In the genomic region with DNA sequence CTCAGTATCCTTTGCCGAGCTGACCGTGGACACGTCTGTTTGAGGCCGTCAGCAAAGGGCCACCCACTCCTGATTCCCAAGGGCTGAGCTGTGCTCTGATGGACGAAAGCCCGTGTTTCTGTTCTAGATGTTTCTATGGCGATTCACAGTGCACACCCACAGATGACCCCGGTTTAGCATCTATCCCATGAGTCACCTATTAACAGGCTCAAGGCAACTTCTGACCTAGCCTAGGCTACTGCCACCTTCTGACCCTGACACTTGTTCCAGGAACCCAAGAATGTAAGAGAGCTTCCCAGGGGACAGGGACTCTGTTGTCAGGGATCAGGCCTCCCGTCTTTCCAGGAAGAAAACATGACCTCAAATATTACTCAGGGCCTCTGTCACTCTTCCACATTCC, we compare ENCODE assay signal across 24 mouse cellular contexts. TPM values are rescaled to one million over a fixed set of nuclear protein-coding genes. Genes with fewer than 3 reads are reported as not detected.
DNase-seq lines count a peak whose midpoint lies in the region; ATAC-seq and TF ChIP-seq lines count a peak whose summit lies in the region.
"Had no signal": no experiment of that assay in that cellular context is flagged by ENCODE, and none has a peak within 500 bp of the region (broad histone marks: within the 10 kb centered on the region; RNA-seq: fewer than 3 reads in every experiment).

No protein-coding gene starts in this region.

- H3K9me3 ChIP-seq in lung, postnatal 0 days (ENCODE audit: low read length), result no peaks in the 10 kb centered on the region
- H3K9me3 ChIP-seq in heart, embryonic 10.5 days, result no peaks in the 10 kb centered on the region; the same call in 1 of the 2 replicates
- no peaks in the 10 kb centered on the region for H3K9me3 ChIP-seq in midbrain, embryonic 11.5 days (ENCODE audit: control insufficient read depth, low read length)
- H3K9me3 ChIP-seq: G1E; hindbrain, embryonic 12.5 days; liver, embryonic 13.5 days; midbrain, embryonic 15.5 days had no signal

- 49% methylated on average over 9 of the region's 9 CpGs for WGBS in lung, postnatal 0 days
- WGBS in lung, adult 2 months, result 60% methylated on average over 9 of the region's 9 CpGs
- 81% methylated on average over 9 of the region's 9 CpGs for WGBS in heart, embryonic 10.5 days
- 86% methylated on average over 9 of the region's 9 CpGs for WGBS in midbrain, embryonic 11.5 days

- no peak for TF ChIP-seq CTCF in lung, postnatal 0 days (IDR thresholded peaks at IDR 0.05)
- TF ChIP-seq CTCF in lung, adult 2 months (IDR thresholded peaks at IDR 0.05; ENCODE audit: insufficient read depth, low read length), result no peak

- H3K9ac ChIP-seq in lung, postnatal 0 days (replicated peaks; ENCODE audit: low read depth), result no peak overlapping the region
- no peak overlapping the region for H3K9ac ChIP-seq in midbrain, embryonic 11.5 days (ENCODE audit: low read length)
- H3K9ac ChIP-seq: forebrain, postnatal 0 days; hindbrain, embryonic 12.5 days; liver, embryonic 13.5 days; midbrain, embryonic 15.5 days had no signal

- no peaks in the 10 kb centered on the region for H3K27me3 ChIP-seq in lung, postnatal 0 days (replicated peaks; ENCODE audit: insufficient read depth, low read length)
- peaks cover 2% of the 10 kb centered on the region for H3K27me3 ChIP-seq in heart, embryonic 10.5 days (ENCODE audit: insufficient read depth, poor library complexity, severe bottlenecking)
- no peaks in the 10 kb centered on the region for H3K27me3 ChIP-seq in midbrain, embryonic 11.5 days (ENCODE audit: control insufficient read depth, insufficient read depth, low read length)
- H3K27me3 ChIP-seq: liver, embryonic 13.5 days; midbrain, embryonic 15.5 days had no signal

- peaks cover 8% of the 10 kb centered on the region; the same call in 1 of the 2 replicates for H3K4me1 ChIP-seq in lung, postnatal 0 days (ENCODE audit: insufficient read depth, low read depth, low read length)
- peaks cover 5% of the 10 kb centered on the region for H3K4me1 ChIP-seq in lung, adult 2 months (ENCODE audit: control insufficient read depth, insufficient read depth, low read length)
- peaks cover 17% of the 10 kb centered on the region for H3K4me1 ChIP-seq in heart, embryonic 10.5 days
- peaks cover 4% of the 10 kb centered on the region; the same call in 1 of the 2 replicates for H3K4me1 ChIP-seq in midbrain, embryonic 11.5 days (ENCODE audit: control insufficient read depth, insufficient read depth, low read length)

- no peak overlapping the region for H3K4me3 ChIP-seq in lung, postnatal 0 days (ENCODE audit: low read depth, low read length)
- no peak overlapping the region for H3K4me3 ChIP-seq in lung, adult 2 months (replicated peaks; ENCODE audit: extremely low read depth, low read depth, low read length)
- H3K4me3 ChIP-seq in heart, embryonic 10.5 days, result no peak overlapping the region
- H3K4me3 ChIP-seq in midbrain, embryonic 11.5 days (ENCODE audit: low read depth, low read length), result no peak overlapping the region
- H3K4me3 ChIP-seq: erythroblast, embryonic 14.5 days; hindbrain, embryonic 12.5 days; liver, embryonic 13.5 days; midbrain, embryonic 15.5 days had no signal

- TF ChIP-seq EP300 in lung, postnatal 0 days (IDR thresholded peaks at IDR 0.05), result peak; percentile 28; the same call in 1 of the 2 replicates

- H3K36me3 ChIP-seq in lung, postnatal 0 days (ENCODE audit: insufficient read depth, low read length), result no peaks in the 10 kb centered on the region
- H3K36me3 ChIP-seq in heart, embryonic 10.5 days, result no peaks in the 10 kb centered on the region
- H3K36me3 ChIP-seq in midbrain, embryonic 11.5 days (ENCODE audit: control insufficient read depth, insufficient read depth, low read length), result no peaks in the 10 kb centered on the region
- H3K36me3 ChIP-seq: G1E; hindbrain, embryonic 12.5 days; liver, embryonic 13.5 days; midbrain, embryonic 15.5 days had no signal

- TF ChIP-seq POLR2A in lung, adult 2 months (IDR thresholded peaks at IDR 0.05; ENCODE audit: borderline replicate concordance, extremely low read depth, low read depth, low read length), result no peak

- H3K4me2 ChIP-seq in lung, postnatal 0 days (replicated peaks; ENCODE audit: low read depth, low read length), result no peak overlapping the region
- H3K4me2 ChIP-seq in midbrain, embryonic 11.5 days, result no peak overlapping the region
- H3K4me2 ChIP-seq: hindbrain, embryonic 12.5 days; liver, embryonic 13.5 days; midbrain, embryonic 15.5 days had no signal

- no peak overlapping the region for H3K27ac ChIP-seq in lung, postnatal 0 days (ENCODE audit: low read length)
- H3K27ac ChIP-seq in heart, embryonic 10.5 days, result 0 out of 2 replicates have a peak overlapping the region, but pooled peaks have one; percentile 59
- no peak overlapping the region for H3K27ac ChIP-seq in midbrain, embryonic 11.5 days (ENCODE audit: low read depth, low read length)
- H3K27ac ChIP-seq: hindbrain, embryonic 12.5 days; liver, embryonic 13.5 days; midbrain, embryonic 15.5 days had no signal

- DNase-seq in adrenal gland, adult 8-10 months, result peak; percentile 42
- no peak for DNase-seq in adrenal gland, postnatal 4 days (ENCODE audit: low spot score in 2 of 2)
- DNase-seq in lung, postnatal 0 days (ENCODE audit: low spot score), result peak; percentile 47
- DNase-seq in lung, adult 2 months, result no peak
- no peak for DNase-seq in heart, embryonic 10.5 days (ENCODE audit: low spot score)
- DNase-seq in kidney, postnatal 25 days, result peak; percentile 44 to 71
- no peak for DNase-seq in midbrain, embryonic 11.5 days (ENCODE audit: low spot score, missing footprints)
- DNase-seq: cerebellum, adult 9-10 months; forebrain, postnatal 0 days; left cerebral cortex, postnatal 4 days; liver, embryonic 13.5 days; lung, postnatal 4 days; thymus, postnatal 4 days had no signal

- peak; percentile 43 for ATAC-seq in lung, postnatal 0 days
- no peak for ATAC-seq in CD4-positive, CD25-positive, alpha-beta regulatory T cell, adult 4 months
- ATAC-seq in midbrain, embryonic 11.5 days (ENCODE audit: low FRiP score), result no peak
- ATAC-seq: forebrain, postnatal 0 days; intestine, embryonic 16.5 days; midbrain, embryonic 15.5 days had no signal

RNA-seq across cellular contexts. Expression of gene Cryaa, which starts 10.5 kb away (rescaled TPM):
- total RNA-seq in adrenal gland, adult 8-10 months (2022), result not detected
- total RNA-seq in adrenal gland, postnatal 4 days (2021), result not detected
- 0.76 and 1.2 TPM in 2 replicates for polyA plus RNA-seq in lung, postnatal 0 days (2015; fragmentation: Nextera tagmentation; extraction: Ambion mirVana)
- 2.5 and 2.9 TPM in 2 replicates for polyA plus RNA-seq in lung, adult 2 months (2012; rRNA removed)
- polyA plus RNA-seq in heart, embryonic 10.5 days (2016; fragmentation: Nextera tagmentation; extraction: Ambion mirVana), result not detected in 2 replicates
- polyA plus RNA-seq in CD4-positive, CD25-positive, alpha-beta regulatory T cell, adult 4 months (2017; shearing (Covaris generic)), result not detected
- polyA plus RNA-seq in midbrain, embryonic 11.5 days (2014; fragmentation: Nextera tagmentation; extraction: Ambion mirVana), result not detected in 2 replicates
- total RNA-seq: forebrain, postnatal 0 days; G1E had no signal
- polyA plus RNA-seq: C2C12; erythroblast, embryonic 14.5 days; forebrain, postnatal 0 days; G1E; gonadal fat pad, adult 2 months; hindbrain, embryonic 12.5 days; liver, embryonic 13.5 days; neural tube, embryonic 11.5 days; small intestine, adult 2 months; stomach, embryonic 14.5 days had no signal

RNA-seq across cellular contexts. Expression of gene U2af1, which starts 29.4 kb away (rescaled TPM):
- 100 to 1,000 TPM; 128 to 156 (median 143) TPM for total RNA-seq in adrenal gland, adult 8-10 months (2022)
- total RNA-seq in adrenal gland, postnatal 4 days (2021), result 100 to 1,000 TPM; 196 to 216 TPM
- polyA plus RNA-seq in lung, postnatal 0 days (2015; fragmentation: Nextera tagmentation; extraction: Ambion mirVana), result 151 and 161 TPM in 2 replicates
- 35.1 and 49.0 TPM in 2 replicates for polyA plus RNA-seq in lung, adult 2 months (2012; rRNA removed)
- 271 and 373 TPM in 2 replicates for polyA plus RNA-seq in heart, embryonic 10.5 days (2016; fragmentation: Nextera tagmentation; extraction: Ambion mirVana)
- 100 to 1,000 TPM in 1 of 2 experiments, 10 to 100 TPM in 1; 53.7 to 103 TPM for polyA plus RNA-seq in CD4-positive, CD25-positive, alpha-beta regulatory T cell, adult 4 months (2017; shearing (Covaris generic))
- 195 and 201 TPM in 2 replicates for polyA plus RNA-seq in midbrain, embryonic 11.5 days (2014; fragmentation: Nextera tagmentation; extraction: Ambion mirVana)

RNA-seq across cellular contexts. Expression of gene Cbs, which starts 51.1 kb away (rescaled TPM):
- 1 to 10 TPM; 2.6 to 5.3 (median 3.9) TPM for total RNA-seq in adrenal gland, adult 8-10 months (2022)
- 10 to 100 TPM; 10.2 to 28.5 TPM for total RNA-seq in adrenal gland, postnatal 4 days (2021)
- polyA plus RNA-seq in lung, postnatal 0 days (2015; fragmentation: Nextera tagmentation; extraction: Ambion mirVana), result 1.2 and 1.4 TPM in 2 replicates
- 5.5 and 6.3 TPM in 2 replicates for polyA plus RNA-seq in lung, adult 2 months (2012; rRNA removed)
- 0.89 and 2.1 TPM in 2 replicates for polyA plus RNA-seq in heart, embryonic 10.5 days (2016; fragmentation: Nextera tagmentation; extraction: Ambion mirVana)
- polyA plus RNA-seq in CD4-positive, CD25-positive, alpha-beta regulatory T cell, adult 4 months (2017; shearing (Covaris generic)), result under 1 TPM in 1 of 2 experiments, not detected in 1; 0.61 TPM
- polyA plus RNA-seq in midbrain, embryonic 11.5 days (2014; fragmentation: Nextera tagmentation; extraction: Ambion mirVana), result 0.62 and 1.1 TPM in 2 replicates
- polyA plus RNA-seq: G1E had no signal

Comparison
In these comparisons a context has a peak if more than half of its experiments do, and no peak if none do; other contexts are left out.
1. DNase-seq: peak in adrenal gland, adult 8-10 months (single experiment), lung, postnatal 0 days (single experiment) and kidney, postnatal 25 days (2 of 2); none in adrenal gland, postnatal 4 days (0 of 2), lung, adult 2 months (single experiment), heart, embryonic 10.5 days (single experiment) and midbrain, embryonic 11.5 days (single experiment).